Mouse (Mus musculus): Measurements from ENCODE around the gene Sertad2.
A peak's percentile ranks its signal among the peaks of the same experiment; 100 is the strongest.

The Sertad2 gene

GRCm38 (mm10) chr11:20542739-20543452 is at the start of gene Sertad2:
TSS of gene Sertad2 (plus strand) at chr11:20543253.
- peak; percentile 96 for DNase-seq (ENCODE audit: low spot score)

- no peak for DNase-seq (ENCODE audit: low spot score)
Measured at GRCm38 (mm10) chr11:20493922-20494626, 49.0 kb upstream of the Sertad2 start.

- no peak for DNase-seq (ENCODE audit: low spot score)
Measured at GRCm38 (mm10) chr11:20500516-20500915, 42.5 kb upstream of the Sertad2 start.

- no peak for DNase-seq (ENCODE audit: low spot score)
Measured at GRCm38 (mm10) chr11:20501160-20501955, 41.7 kb upstream of the Sertad2 start.

- DNase-seq (ENCODE audit: low spot score): no peak
Measured at GRCm38 (mm10) chr11:20513574-20513973, 29.5 kb upstream of the Sertad2 start.

- no peak for DNase-seq (ENCODE audit: low spot score)
Measured at GRCm38 (mm10) chr11:20514757-20515156, 28.3 kb upstream of the Sertad2 start.

GRCm38 (mm10) chr11:20521321-20521720 is 21.7 kb upstream of the Sertad2 start:
- no peak for DNase-seq (ENCODE audit: low spot score)

GRCm38 (mm10) chr11:20522750-20523149 is 20.3 kb upstream of the Sertad2 start:
- DNase-seq (ENCODE audit: low spot score): no peak

GRCm38 (mm10) chr11:20524435-20524834 is 18.6 kb upstream of the Sertad2 start:
- no peak for DNase-seq (ENCODE audit: low spot score)

GRCm38 (mm10) chr11:20525909-20526308 is 17.1 kb upstream of the Sertad2 start:
- DNase-seq (ENCODE audit: low spot score): no peak

GRCm38 (mm10) chr11:20527901-20528300 is 15.2 kb upstream of the Sertad2 start:
- no peak for DNase-seq (ENCODE audit: low spot score)

- DNase-seq (ENCODE audit: low spot score): no peak
Measured at GRCm38 (mm10) chr11:20531682-20531991, 11.4 kb upstream of the Sertad2 start.

- peak; percentile 53 for DNase-seq (ENCODE audit: low spot score)
Measured at GRCm38 (mm10) chr11:20531992-20532881, 10.8 kb upstream of the Sertad2 start.

GRCm38 (mm10) chr11:20533231-20533630 is 9.8 kb upstream of the Sertad2 start:
- no peak for DNase-seq (ENCODE audit: low spot score)

- no peak for DNase-seq (ENCODE audit: low spot score)
Measured at GRCm38 (mm10) chr11:20537221-20537620, 5.8 kb upstream of the Sertad2 start.

GRCm38 (mm10) chr11:20538496-20538895 is 4.6 kb upstream of the Sertad2 start:
- DNase-seq (ENCODE audit: low spot score): no peak

- no peak for DNase-seq (ENCODE audit: low spot score)
Measured at GRCm38 (mm10) chr11:20541280-20541679, 1.8 kb upstream of the Sertad2 start.

- DNase-seq (ENCODE audit: low spot score): no peak
Measured at GRCm38 (mm10) chr11:20541995-20542637, 937 bp upstream of the Sertad2 start.

- DNase-seq (ENCODE audit: low spot score): peak; percentile 15
Measured at GRCm38 (mm10) chr11:20543453-20544120, 534 bp downstream of the Sertad2 start.

- DNase-seq (ENCODE audit: low spot score): no peak
Measured at GRCm38 (mm10) chr11:20544376-20544775, 1.3 kb downstream of the Sertad2 start.
